Mouse (Mus musculus): ENCODE measurements around the gene Rala. TPM values are rescaled to one million over a fixed set of nuclear protein-coding genes. Genes with fewer than 3 reads are reported as not detected.
A peak's percentile ranks its signal among the peaks of the same experiment; 100 is the strongest.

The Rala gene
- 70.5 and 74.0 TPM in 2 replicates for polyA plus RNA-seq (2011; ENCODE audit: insufficient read depth, insufficient read length, low read depth, missing spikeins)

GRCm38 (mm10) chr13:17944078-17944917, at the start of gene Rala:
Gene Rala (minus strand): TSS chr13:17944239.
- H3K27me3 ChIP-seq (ENCODE audit: control insufficient read depth, insufficient read depth, low read length, poor library complexity, severe bottlenecking) = no peaks in the 10 kb centered on the region

DNA sequence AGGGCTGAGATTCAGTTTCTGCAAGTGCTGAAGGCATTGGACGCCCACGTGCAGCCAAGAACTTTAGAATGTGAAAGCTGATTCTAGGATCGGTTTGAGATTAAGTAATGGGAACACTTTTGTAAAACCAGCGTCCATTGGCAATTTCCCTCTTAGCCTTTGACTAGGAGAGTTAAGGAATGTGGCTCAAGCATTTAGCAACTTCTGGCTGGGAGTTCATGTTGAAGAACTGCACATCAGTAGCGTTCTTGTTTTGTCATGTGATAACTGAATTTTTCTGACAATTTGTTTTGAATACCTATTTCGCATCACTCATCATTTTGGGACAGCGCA, 49.4 kb upstream of the Rala start:
- peak overlapping the region; percentile 4; the same call in 1 of the 2 replicates for H3K9ac ChIP-seq (ENCODE audit: low read depth, poor library complexity, severe bottlenecking)
- H3K27ac ChIP-seq (ENCODE audit: insufficient read depth, low read length) = no peak overlapping the region

More at GRCm38 (mm10) chr13:17944078-17944917, at the start of gene Rala:
- Histone ChIP-seq H3K4me1 (ENCODE audit: control insufficient read depth, insufficient read depth, low read length) (no peaks in the 10 kb centered on the region), H3K9ac (ENCODE audit: low read depth, poor library complexity, severe bottlenecking) (peak within 1 kb of the TSS; percentile 92), H3K9me3 (replicated peaks; ENCODE audit: control insufficient read depth, insufficient read depth, low read length, poor library complexity, severe bottlenecking) (no peaks in the 10 kb centered on the region), H3K36me3 (ENCODE audit: control insufficient read depth, insufficient read depth, low read length, poor library complexity, severe bottlenecking) (no peaks in the 10 kb centered on the region), H3K4me3 (ENCODE audit: low read depth, low read length) (peak within 1 kb of the TSS; percentile 91), H3K27ac (ENCODE audit: insufficient read depth, low read length) (peak within 1 kb of the TSS; percentile 22)
- no peak for TF ChIP-seq EP300 (IDR thresholded peaks at IDR 0.05; ENCODE audit: insufficient read depth, low read depth, low read length)
- TF ChIP-seq POLR2A (IDR thresholded peaks at IDR 0.05; ENCODE audit: insufficient read depth, low read length) = no peak
- no peak for TF ChIP-seq CTCF (IDR thresholded peaks at IDR 0.05; ENCODE audit: low read depth, low read length)

DNA sequence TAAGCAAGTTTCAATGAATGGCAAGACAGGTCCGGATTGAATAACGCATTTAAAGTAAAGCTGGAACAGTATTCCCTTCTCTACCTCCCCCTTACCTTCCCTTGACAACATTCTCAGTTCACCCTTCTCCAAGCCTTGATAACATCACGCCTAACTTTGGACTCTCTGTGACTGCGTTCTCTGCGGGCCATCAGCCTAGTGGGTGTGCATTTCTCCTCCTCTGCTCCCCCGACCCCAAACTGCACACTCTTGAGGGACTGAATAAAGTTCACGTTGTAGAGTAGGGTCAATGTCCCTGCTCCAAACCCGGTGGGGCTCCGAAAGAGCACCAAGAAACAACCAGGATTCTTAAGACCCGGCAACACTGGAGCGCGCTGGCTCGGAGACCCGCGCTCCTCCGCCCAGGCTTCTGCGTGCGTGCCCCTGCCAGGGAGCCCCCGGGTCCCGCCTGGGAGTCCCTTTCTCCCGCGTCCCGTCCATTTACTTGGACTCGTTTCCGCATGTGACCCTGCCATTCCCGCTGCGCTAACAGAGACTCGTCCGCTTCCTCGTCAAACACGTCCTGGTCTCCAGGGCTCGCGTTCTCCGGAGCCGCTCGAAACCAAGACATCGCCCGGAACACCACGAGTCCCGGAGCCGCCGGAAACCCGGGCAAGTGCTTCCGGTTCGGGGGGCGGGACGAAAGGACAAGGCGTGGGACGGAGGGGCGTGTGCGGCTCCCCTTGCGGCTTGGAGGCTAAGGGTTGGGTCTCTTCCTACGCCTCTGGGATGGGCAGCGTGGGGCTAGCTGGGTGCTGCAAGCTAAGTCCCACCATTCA, 48.9 kb upstream of the Rala start, which contains the start of gene Yae1d1:
Yae1d1 (minus strand) TSS at position 653 of the 818 bp plus-strand sequence.
- TF ChIP-seq CTCF (IDR thresholded peaks at IDR 0.05; ENCODE audit: low read depth, low read length) = peak; percentile 48
- TF ChIP-seq EP300 (IDR thresholded peaks at IDR 0.05; ENCODE audit: insufficient read depth, low read depth, low read length) = no peak
- TF ChIP-seq POLR2A (IDR thresholded peaks at IDR 0.05; ENCODE audit: insufficient read depth, low read length) = peak; percentile 40
- Histone ChIP-seq H3K4me1 (ENCODE audit: control insufficient read depth, insufficient read depth, low read length) (no peaks in the 10 kb centered on the region), H3K27ac (ENCODE audit: insufficient read depth, low read length) (peak within 1 kb of the TSS; percentile 8; the same call in 1 of the 2 replicates), H3K36me3 (ENCODE audit: control insufficient read depth, insufficient read depth, low read length, poor library complexity, severe bottlenecking) (peaks cover 7% of the 10 kb centered on the region), H3K4me3 (ENCODE audit: low read depth, low read length) (peak within 1 kb of the TSS; percentile 100), H3K9me3 (replicated peaks; ENCODE audit: control insufficient read depth, insufficient read depth, low read length, poor library complexity, severe bottlenecking) (no peaks in the 10 kb centered on the region), H3K27me3 (ENCODE audit: control insufficient read depth, insufficient read depth, low read length, poor library complexity, severe bottlenecking) (no peaks in the 10 kb centered on the region), H3K9ac (ENCODE audit: low read depth, poor library complexity, severe bottlenecking) (peak within 1 kb of the TSS; percentile 83)

More for the DNA sequence above, 49.4 kb upstream of the Rala start:
- no peak for TF ChIP-seq CTCF (IDR thresholded peaks at IDR 0.05; ENCODE audit: low read depth, low read length)
- no peak for TF ChIP-seq POLR2A (IDR thresholded peaks at IDR 0.05; ENCODE audit: insufficient read depth, low read length)
- Histone ChIP-seq H3K4me3 (ENCODE audit: low read depth, low read length) (peak overlapping the region; percentile 52), H3K36me3 (ENCODE audit: control insufficient read depth, insufficient read depth, low read length, poor library complexity, severe bottlenecking) (peaks cover 7% of the 10 kb centered on the region), H3K9me3 (replicated peaks; ENCODE audit: control insufficient read depth, insufficient read depth, low read length, poor library complexity, severe bottlenecking) (no peaks in the 10 kb centered on the region), H3K27me3 (ENCODE audit: control insufficient read depth, insufficient read depth, low read length, poor library complexity, severe bottlenecking) (no peaks in the 10 kb centered on the region), H3K4me1 (ENCODE audit: control insufficient read depth, insufficient read depth, low read length) (no peaks in the 10 kb centered on the region)

- Histone ChIP-seq H3K4me3 (ENCODE audit: low read depth, low read length) (no peak overlapping the region), H3K36me3 (ENCODE audit: control insufficient read depth, insufficient read depth, low read length, poor library complexity, severe bottlenecking) (peaks cover 15% of the 10 kb centered on the region), H3K9ac (ENCODE audit: low read depth, poor library complexity, severe bottlenecking) (peak overlapping the region; percentile 83), H3K27me3 (ENCODE audit: control insufficient read depth, insufficient read depth, low read length, poor library complexity, severe bottlenecking) (no peaks in the 10 kb centered on the region), H3K9me3 (replicated peaks; ENCODE audit: control insufficient read depth, insufficient read depth, low read length, poor library complexity, severe bottlenecking) (no peaks in the 10 kb centered on the region), H3K27ac (ENCODE audit: insufficient read depth, low read length) (no peak overlapping the region), H3K4me1 (ENCODE audit: control insufficient read depth, insufficient read depth, low read length) (no peaks in the 10 kb centered on the region)
- TF ChIP-seq CTCF (IDR thresholded peaks at IDR 0.05; ENCODE audit: low read depth, low read length) (no peak), EP300 (IDR thresholded peaks at IDR 0.05; ENCODE audit: insufficient read depth, low read depth, low read length) (no peak), POLR2A (IDR thresholded peaks at IDR 0.05; ENCODE audit: insufficient read depth, low read length) (no peak)
Measured at GRCm38 (mm10) chr13:17992009-17992408, 48.0 kb upstream of the Rala start.

DNA sequence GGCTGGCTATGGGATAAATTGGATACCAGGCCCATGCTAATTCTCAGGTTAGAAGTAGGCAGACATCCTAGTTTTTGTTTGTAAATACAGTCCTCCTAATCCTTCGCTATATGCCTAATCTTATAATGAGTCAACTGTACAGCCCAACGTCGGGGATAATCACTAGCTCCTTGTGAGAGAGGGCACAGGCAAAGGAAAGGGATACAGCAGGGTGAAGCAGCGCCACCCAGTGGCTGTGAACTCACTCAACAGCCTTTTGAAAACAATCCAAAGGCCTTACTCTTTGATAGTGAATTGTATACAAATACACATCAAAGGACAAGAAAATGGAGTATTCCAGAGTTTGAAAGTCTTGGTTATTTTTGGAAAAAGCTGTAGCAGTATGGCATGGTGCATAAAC, 39.2 kb upstream of the Rala start:
- peak; percentile 87 for TF ChIP-seq CTCF (IDR thresholded peaks at IDR 0.05; ENCODE audit: low read depth, low read length)
- no peak for TF ChIP-seq POLR2A (IDR thresholded peaks at IDR 0.05; ENCODE audit: insufficient read depth, low read length)
- TF ChIP-seq EP300 (IDR thresholded peaks at IDR 0.05; ENCODE audit: insufficient read depth, low read depth, low read length) = no peak
- no peak overlapping the region for H3K9ac ChIP-seq (ENCODE audit: low read depth, poor library complexity, severe bottlenecking)

More for the DNA sequence above, 39.2 kb upstream of the Rala start:
- Histone ChIP-seq H3K9me3 (replicated peaks; ENCODE audit: control insufficient read depth, insufficient read depth, low read length, poor library complexity, severe bottlenecking) (no peaks in the 10 kb centered on the region), H3K4me3 (ENCODE audit: low read depth, low read length) (no peak overlapping the region), H3K36me3 (ENCODE audit: control insufficient read depth, insufficient read depth, low read length, poor library complexity, severe bottlenecking) (peaks cover 39% of the 10 kb centered on the region), H3K27ac (ENCODE audit: insufficient read depth, low read length) (no peak overlapping the region), H3K4me1 (ENCODE audit: control insufficient read depth, insufficient read depth, low read length) (no peaks in the 10 kb centered on the region), H3K27me3 (ENCODE audit: control insufficient read depth, insufficient read depth, low read length, poor library complexity, severe bottlenecking) (no peaks in the 10 kb centered on the region)
